Mouse (Mus musculus) Patski (cell line): ENCODE data around the gene Col23a1. TPM values are rescaled to one million over a fixed set of nuclear protein-coding genes. Genes with fewer than 3 reads are reported as not detected.
"Not testable (repeated sequence)": the region's sequence is repeated elsewhere in the genome, so short reads cannot be mapped to it uniquely, and the experiment has no call there.

Source experiments
- ATAC-seq: fragments of 100-300 bp; one replicate; pipeline ENCODE4 v1.8.0; 2021
- CTCF ChIA-PET: fragments of 350-600 bp; sonication (Branson Sonifier 250); formaldehyde crosslinking; loops from one replicate; lab custom pipeline; 2022; ENCODE audit warnings: inconsistent platforms; lab: Charles Lee
- POLR2A ChIA-PET: fragments of 350-600 bp; sonication (Branson Sonifier 250); formaldehyde crosslinking; loops from one replicate; lab custom pipeline; 2022; ENCODE audit warnings: antibody characterized with exemption, inconsistent platforms; lab: Charles Lee
- DNase-seq: peaks from one replicate; pipeline ENCODE4 v3.0.0-alpha.2; 2011; ENCODE audit warnings: low read depth, low spot score
- H3K27me3 ChIP-seq: fragments of 371-371 bp; one replicate; pipeline ENCODE4 v1.5.1; 2021
- CTCF ChIP-seq: fragments of 100-300 bp; IDR thresholded peaks from one replicate; pipeline ENCODE4 v1.5.1; 2021
- in situ Hi-C: fragments of 300-500 bp; cut with MboI; formaldehyde crosslinking; loops from 3 replicates; pipeline ENCODE4 v1.11.1; 2018; ENCODE audit warnings: low pct_unique_long_range_greater_than_20kb, mixed read lengths
- polyA plus RNA-seq: library from polyadenylated mRNA; unstranded; gene quantifications from one replicate; pipeline ENCODE4 v1.2.3, GENCODE M21; 2021

Col23a1 gene
- polyA plus RNA-seq, 1 experiment from 2014 or later, result 3.5 TPM

DNA sequence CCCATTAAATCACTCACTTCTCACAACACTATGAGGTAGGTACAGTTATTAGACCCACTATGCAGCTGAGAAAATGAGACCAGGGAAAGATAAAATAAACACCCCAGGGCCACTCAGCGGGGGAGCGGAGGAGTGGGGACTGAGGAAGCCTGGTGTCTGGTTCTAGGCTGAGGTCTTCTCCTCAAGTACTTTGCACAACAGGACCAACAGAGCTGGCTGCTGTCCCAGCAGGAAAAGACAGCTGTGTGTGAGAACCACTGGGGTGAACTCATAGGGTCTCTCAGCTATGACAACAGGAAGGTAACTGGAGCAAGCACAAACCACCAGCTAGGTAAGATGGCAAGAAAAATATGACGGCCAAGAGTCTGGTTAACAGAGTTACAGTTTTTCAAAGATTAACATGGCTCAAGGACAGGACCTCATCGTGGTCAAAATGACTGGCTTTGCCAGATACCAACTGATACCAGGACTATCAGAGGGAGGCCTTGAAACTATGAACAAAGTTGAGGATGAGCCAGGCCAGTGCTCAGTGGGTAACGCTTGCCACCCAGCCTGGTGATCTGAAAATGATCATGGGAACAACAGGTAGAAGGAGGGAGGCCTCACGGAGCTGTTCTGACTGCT is 342.5 kb downstream of the Col23a1 start:
- in situ Hi-C loops, result no loop called here
- peak; percentile 36 for ATAC-seq
- POLR2A ChIA-PET, result interaction anchor here (0.5 to 1.7 kb wide), 3 partner anchors 18 to 728 kb away, joined by 3 to 9 read pairs (median 4); partner anchors contain the start of genes D930048N14Rik and N4bp3
- DNase-seq, result peak; percentile 89
- TF ChIP-seq CTCF, result no peak
- CTCF ChIA-PET, result interaction anchor here (0.9 to 1.7 kb wide), 6 partner anchors 14 to 54 kb away, joined by 3 to 5 read pairs (median 3); no protein-coding TSS in a partner anchor
- H3K27me3 ChIP-seq, result no peaks in the 10 kb centered on the region

DNA sequence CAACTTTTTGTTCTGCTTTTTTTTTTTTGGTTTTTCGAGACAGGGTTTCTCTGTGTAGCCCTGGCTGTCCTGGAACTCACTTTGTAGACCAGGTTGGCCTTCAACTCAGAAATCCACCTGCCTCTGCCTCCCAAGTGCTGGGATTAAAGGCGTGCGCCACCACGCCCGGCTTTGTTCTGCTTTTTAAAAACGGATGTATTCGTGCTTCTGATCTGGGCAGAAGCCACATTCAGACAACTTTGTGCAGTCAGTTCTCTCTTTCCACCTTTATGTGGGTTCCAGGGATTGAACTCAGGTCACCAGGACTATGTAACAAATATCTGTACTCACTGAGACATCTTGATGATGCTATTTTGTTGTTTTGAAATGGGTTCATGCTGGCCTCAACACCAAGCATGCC is 343.5 kb downstream of the Col23a1 start:
- in situ Hi-C loops, ATAC-seq, DNase-seq, POLR2A ChIA-PET, H3K27me3 ChIP-seq: not testable (repeated sequence)
- CTCF ChIA-PET, result interaction anchor here (1.0 to 1.7 kb wide), 2 partner anchors 16 to 49 kb away, joined by 3 to 5 read pairs; no protein-coding TSS in a partner anchor

Other genes with a start within 250 kb of the Col23a1 start
- not detected for gene Olfr1375, start 241.8 kb upstream of the Col23a1 start, polyA plus RNA-seq
- gene Zfp354a, start 230.7 kb upstream of the Col23a1 start, polyA plus RNA-seq, result 9.1 TPM
- gene Gm12569, start 69.4 kb upstream of the Col23a1 start, polyA plus RNA-seq, result not detected
- 76.1 TPM for gene Clk4, start 28.2 kb upstream of the Col23a1 start, polyA plus RNA-seq
- 0.10 TPM for gene BC049762, start 26.9 kb upstream of the Col23a1 start, polyA plus RNA-seq